Mouse (Mus musculus) CH12.LX (cell line): Measurements from ENCODE around the gene Sec14l1. TPM values are rescaled to one million over a fixed set of nuclear protein-coding genes. Genes with fewer than 3 reads are reported as not detected.

Experiments used
- DNase-seq: peaks from one replicate; pipeline ENCODE4 v3.0.0-alpha.2; 2013; ENCODE audit errors: extremely low read depth
- H3K27ac ChIP-seq: 2 replicates; pipeline ENCODE4 v1.5.1; 2012; ENCODE audit warnings: low read depth, mild to moderate bottlenecking, control low read depth, moderate library complexity; ENCODE audit not compliant: insufficient read depth
- H3K27me3 ChIP-seq: replicated peaks from 2 replicates; pipeline ENCODE3; 2012; ENCODE audit warnings: inconsistent platforms
- H3K36me3 ChIP-seq, 2 experiments: replicated peaks in 1 of 2; 2 replicates each; pipeline versions ENCODE3 to v1.6.1; 2012; ENCODE audit warnings: inconsistent platforms in 1 of 2, low read length in 1 of 2, mild to moderate bottlenecking in 1 of 2, mixed read lengths in 1 of 2, moderate library complexity in 1 of 2; ENCODE audit not compliant: control insufficient read depth in 1 of 2, insufficient read depth in 1 of 2
- H3K4me1 ChIP-seq, 2 experiments: 2 replicates each; pipeline ENCODE4 v1.6.1; 2012; ENCODE audit warnings: inconsistent platforms in 1 of 2, moderate library complexity in 1 of 2; ENCODE audit not compliant: insufficient read depth in 2 of 2, control insufficient read depth in 1 of 2
- H3K4me2 ChIP-seq: 2 replicates; pipeline ENCODE4 v1.6.1; 2012; ENCODE audit warnings: low read depth, mild to moderate bottlenecking, control low read depth; ENCODE audit not compliant: poor library complexity, insufficient read depth, severe bottlenecking
- H3K4me3 ChIP-seq, 3 experiments: fragments of 150-350 bp in 1 of 3; sonication (generic) in 1 of 3; replicated peaks in 1 of 3; 2 replicates each; pipeline versions ENCODE3 to v1.5.1; 2011 to 2012; ENCODE audit warnings: low read depth in 2 of 3, low read length in 2 of 3, mild to moderate bottlenecking in 2 of 3, moderate library complexity in 2 of 3, control low read depth in 1 of 3, improper control_type of control experiment in 1 of 3, inconsistent platforms in 1 of 3, mixed read lengths in 1 of 3; ENCODE audit not compliant: poor library complexity in 1 of 3
- H3K79me2 ChIP-seq: replicated peaks from 2 replicates; pipeline ENCODE4 v1.6.1; 2012; ENCODE audit warnings: mild to moderate bottlenecking, moderate library complexity; ENCODE audit not compliant: control insufficient read depth, poor library complexity, insufficient read depth, severe bottlenecking; ENCODE audit errors: extremely low read depth
- H3K9ac ChIP-seq: 2 replicates; pipeline ENCODE4 v1.6.1; 2012; ENCODE audit warnings: low read depth, mild to moderate bottlenecking, control low read depth, moderate library complexity; ENCODE audit not compliant: insufficient read depth
- H3K9me3 ChIP-seq: replicated peaks from 2 replicates; pipeline ENCODE3; 2012; ENCODE audit warnings: low read length, inconsistent platforms, mixed read lengths
- BHLHE40 ChIP-seq: IDR thresholded peaks from 2 replicates; pipeline ENCODE4 v1.6.1; 2011; ENCODE audit warnings: mild to moderate bottlenecking, low read depth, low read length, improper control_type of control experiment
- CHD2 ChIP-seq: IDR thresholded peaks from 2 replicates; pipeline ENCODE4 v1.6.1; 2011; ENCODE audit warnings: low read length, improper control_type of control experiment
- CTCF ChIP-seq, 2 experiments: IDR thresholded peaks in 1 of 2; conservative IDR thresholded peaks in 1 of 2; 2 replicates each; pipeline ENCODE4 v1.5.1; 2011 to 2012; ENCODE audit warnings: low read depth in 2 of 2, low read length in 2 of 2, improper control_type of control experiment in 1 of 2, inconsistent platforms in 1 of 2, mild to moderate bottlenecking in 1 of 2, moderate library complexity in 1 of 2
- E2F4 ChIP-seq: IDR thresholded peaks from 2 replicates; pipeline ENCODE4 v1.6.1; 2011; ENCODE audit warnings: low read depth, low read length, improper control_type of control experiment; ENCODE audit not compliant: insufficient replicate concordance
- ELF1 ChIP-seq: IDR thresholded peaks from 2 replicates; pipeline ENCODE4 v1.6.1; 2014; ENCODE audit warnings: low read depth, mild to moderate bottlenecking, inconsistent platforms, low read length, improper control_type of control experiment
- ETS1 ChIP-seq: conservative IDR thresholded peaks from 2 replicates; pipeline ENCODE4 v1.6.1; 2012; ENCODE audit warnings: low read depth, mild to moderate bottlenecking, inconsistent platforms, low read length, improper control_type of control experiment, moderate library complexity
- HCFC1 ChIP-seq: IDR thresholded peaks from 2 replicates; pipeline ENCODE4 v1.6.1; 2012; ENCODE audit warnings: low read depth, mild to moderate bottlenecking, inconsistent platforms, low read length, improper control_type of control experiment
- IRF4 ChIP-seq: IDR thresholded peaks from 2 replicates; pipeline ENCODE4 v1.6.1; 2014; ENCODE audit warnings: low read depth, mild to moderate bottlenecking, inconsistent platforms, low read length, improper control_type of control experiment
- JUN ChIP-seq: IDR thresholded peaks from 2 replicates; pipeline ENCODE4 v1.6.1; 2011; ENCODE audit warnings: low read depth, mild to moderate bottlenecking, low read length, improper control_type of control experiment, moderate library complexity; ENCODE audit not compliant: insufficient read depth
- JUND ChIP-seq: conservative IDR thresholded peaks from 2 replicates; pipeline ENCODE4 v1.6.1; 2011; ENCODE audit warnings: low read depth, low read length, improper control_type of control experiment
- MAX ChIP-seq: IDR thresholded peaks from 2 replicates; pipeline ENCODE4 v1.6.1; 2011; ENCODE audit warnings: low read length, improper control_type of control experiment
- MAZ ChIP-seq: IDR thresholded peaks from 2 replicates; pipeline ENCODE4 v1.6.1; 2012; ENCODE audit warnings: low read depth, mild to moderate bottlenecking, inconsistent platforms, low read length, improper control_type of control experiment, moderate library complexity
- MEF2A ChIP-seq: IDR thresholded peaks from 2 replicates; pipeline ENCODE4 v1.6.1; 2014; ENCODE audit warnings: low read depth, mild to moderate bottlenecking, inconsistent platforms, low read length, improper control_type of control experiment, borderline replicate concordance
- MXI1 ChIP-seq: IDR thresholded peaks from 2 replicates; pipeline ENCODE4 v1.6.1; 2011; ENCODE audit warnings: mild to moderate bottlenecking, low read depth, low read length, improper control_type of control experiment
- MYC ChIP-seq: IDR thresholded peaks from 2 replicates; pipeline ENCODE4 v1.6.1; 2011; ENCODE audit warnings: low read depth, mild to moderate bottlenecking, improper control_type of control experiment, low read length
- RAD21 ChIP-seq: IDR thresholded peaks from 2 replicates; pipeline ENCODE4 v1.6.1; 2011; ENCODE audit warnings: low read depth, mild to moderate bottlenecking, low read length, improper control_type of control experiment, moderate library complexity
- RCOR1 ChIP-seq: conservative IDR thresholded peaks from 2 replicates; pipeline ENCODE4 v1.6.1; 2012; ENCODE audit warnings: low read depth, mild to moderate bottlenecking, inconsistent platforms, low read length, improper control_type of control experiment
- SIN3A ChIP-seq: IDR thresholded peaks from 2 replicates; pipeline ENCODE4 v1.6.1; 2012; ENCODE audit warnings: low read length, improper control_type of control experiment, inconsistent platforms
- SMC3 ChIP-seq: IDR thresholded peaks from 2 replicates; pipeline ENCODE4 v1.6.1; 2011; ENCODE audit warnings: low read depth, low read length, improper control_type of control experiment
- UBTF ChIP-seq: IDR thresholded peaks from 2 replicates; pipeline ENCODE4 v1.6.1; 2012; ENCODE audit warnings: low read depth, mild to moderate bottlenecking, inconsistent platforms, low read length, improper control_type of control experiment, moderate library complexity
- dilution Hi-C: fragments of 300-500 bp; cut with MboI; formaldehyde crosslinking; loops from 2 replicates; pipeline ENCODE4 v1.14.3; 2020; ENCODE audit warnings: low sequenced_read_pairs; ENCODE audit not compliant: extremely low pct_unique_long_range_greater_than_20kb, extremely low pct_ligation_motif_present
- in situ Hi-C: fragments of 300-500 bp; cut with MboI; formaldehyde crosslinking; loops from 3 replicates; pipeline ENCODE4 v1.14.3; 2019; ENCODE audit warnings: low sequenced_read_pairs, low pct_ligation_motif_present, low pct_unique_long_range_greater_than_20kb, mixed read lengths
- polyA plus RNA-seq: library from polyadenylated mRNA; unstranded; fragments of >175 nt; gene quantifications from 2 replicates; pipeline ENCODE4 v1.2.1, GENCODE M21; 2012; ENCODE audit warnings: low read depth; ENCODE audit not compliant: insufficient read length
- total RNA-seq, 2 experiments: library from RNA; depleted of rRNA; stranded (reverse); fragments of 300-350 nt in 1 of 2; fragments of >200 nt in 1 of 2; gene quantifications; 2 replicates each; pipeline ENCODE4 v1.2.3; 2012 to 2014

Gene Sec14l1
- total and polyA plus RNA-seq, 3 experiments = 18.5 to 28.2 (median 21.5) TPM

GRCm38 (mm10) chr11:117176304-117176703 is 61.3 kb downstream of the Sec14l1 start:
- Histone ChIP-seq H3K27me3 (peaks cover 19% of the 10 kb centered on the region), H3K4me2 (no peak overlapping the region), H3K4me1 (peaks cover 5 to 25% of the 10 kb centered on the region in 2 experiments), H3K9ac (no peak overlapping the region), H3K9me3 (peaks cover 18% of the 10 kb centered on the region), H3K27ac (no peak overlapping the region), H3K4me3 (no peak overlapping the region), H3K79me2 (no peaks in the 10 kb centered on the region), H3K36me3 (no peaks in the 10 kb centered on the region)
- DNase-seq = peak; percentile 73
- TF ChIP-seq CTCF (conservative IDR thresholded peaks at IDR 0.05 in 1 of 2, IDR thresholded peaks at IDR 0.05 in 1 of 2; ENCODE audit: low read depth in 2 of 2, low read length in 2 of 2) = peak; percentile 59 to 87; a peak in 3 of 4 replicates
- peak; percentile 44; the same call in 1 of the 2 replicates for TF ChIP-seq HCFC1
- TF ChIP-seq UBTF = no peak
- no peak; the same call in 1 of the 2 replicates for TF ChIP-seq MEF2A
- TF ChIP-seq ETS1 = peak; percentile 34; the same call in 1 of the 2 replicates
- TF ChIP-seq JUN = peak; percentile 29; the same call in 1 of the 2 replicates
- 0 out of 2 replicates have a peak, but pooled peaks have one; percentile 51 for TF ChIP-seq MYC
- TF ChIP-seq RCOR1 = 0 out of 2 replicates have a peak, but pooled peaks have one; percentile 28
- TF ChIP-seq SMC3 = peak; percentile 76
- TF ChIP-seq MXI1 = 0 out of 2 replicates have a peak, but pooled peaks have one; percentile 38
- peak; percentile 49; the same call in 1 of the 2 replicates for TF ChIP-seq SIN3A
- TF ChIP-seq MAZ = peak; percentile 59
- TF ChIP-seq CHD2 = no peak
- peak; percentile 45; the same call in 1 of the 2 replicates for TF ChIP-seq JUND
- peak; percentile 39; the same call in 1 of the 2 replicates for TF ChIP-seq IRF4
- peak; percentile 42; the same call in 1 of the 2 replicates for TF ChIP-seq ELF1
- peak; percentile 67 for TF ChIP-seq MAX
- no peak for TF ChIP-seq E2F4
- peak; percentile 44 for TF ChIP-seq RAD21
- peak; percentile 57; the same call in 1 of the 2 replicates for TF ChIP-seq BHLHE40
- in situ Hi-C loops = loop anchor here (5.0 to 25.0 kb wide), 4 partner anchors 56 to 514 kb away; partner anchors contain the start of genes Cygb and Prcd
- dilution Hi-C loops = no loop called here
